Mouse (Mus musculus) urinary bladder, postnatal 0 days (tissue): ENCODE results near the gene Gtf2ird1. TPM values are rescaled to one million over a fixed set of nuclear protein-coding genes. Genes with fewer than 3 reads are reported as not detected.

ENCODE experiments used
- microRNA-seq: library from miRNA; unstranded; fragments of <30 nt; microRNA quantifications from one replicate; pipeline ENCODE4, GENCODE M21; 2016
- polyA plus RNA-seq: library from polyadenylated mRNA; unstranded; fragments of >200 nt; fragmentation: Nextera tagmentation; extraction: Ambion mirVana; gene quantifications from 2 replicates; pipeline ENCODE4 v1.2.1, GENCODE M21; 2015

The Gtf2ird1 gene
- 35.1 and 41.8 TPM in 2 replicates for polyA plus RNA-seq

GRCm38 (mm10) chr5:134456503-134456962 is at the start of gene Gtf2ird1:
Gene Gtf2ird1 (minus strand): TSS chr5:134456716.

GRCm38 (mm10) chr5:134314688-134315622 is 141.6 kb downstream of the Gtf2ird1 start, which contains the start of gene Gtf2i:
Gene Gtf2i (minus strand): TSS chr5:134314760.

Small RNA genes lying within 50 kb of the gene (microRNA-seq; reads per million reads assigned to microRNA genes)
- gene Gm26340 (not detected), gene Mir3965 (not detected)

Other genes starting within 250 kb of the Gtf2ird1 start
- 19.6 and 38.4 TPM in 2 replicates for gene Ncf1, start 227.1 kb downstream of the Gtf2ird1 start, polyA plus RNA-seq
- 71.0 and 84.1 TPM in 2 replicates for gene Gtf2i, start 142.0 kb downstream of the Gtf2ird1 start, polyA plus RNA-seq
- 1.4 and 1.6 TPM in 2 replicates for gene Clip2, start 95.7 kb upstream of the Gtf2ird1 start, polyA plus RNA-seq
- gene Syna, start 103.5 kb upstream of the Gtf2ird1 start, polyA plus RNA-seq = 0.16 and 0.23 TPM in 2 replicates
- gene Rfc2, start 124.7 kb upstream of the Gtf2ird1 start, polyA plus RNA-seq = 86.0 and 102 TPM in 2 replicates
- 2.9 and 8.6 TPM in 2 replicates for gene Lat2, start 158.3 kb upstream of the Gtf2ird1 start, polyA plus RNA-seq
- gene Eif4h, start 182.8 kb upstream of the Gtf2ird1 start, polyA plus RNA-seq = 277 and 281 TPM in 2 replicates
- 4.6 and 5.1 TPM in 2 replicates for gene Limk1, start 231.9 kb upstream of the Gtf2ird1 start, polyA plus RNA-seq